Mouse (Mus musculus): Measurements from ENCODE around the gene Rfk. TPM values are rescaled to one million over a fixed set of nuclear protein-coding genes. Genes with fewer than 3 reads are reported as not detected.

Gene Rfk
- polyA plus RNA-seq (2015; fragmentation: Nextera tagmentation; extraction: Ambion mirVana) = 74.5 and 74.9 TPM in 2 replicates

GRCm38 (mm10) chr19:17393841-17394591 lies at the start of gene Rfk:
TSS of gene Rfk (plus strand) at chr19:17394043.
- Histone ChIP-seq H3K4me2 (ENCODE audit: low read length) (peak within 1 kb of the TSS; percentile 62), H3K27ac (ENCODE audit: low read length) (peak within 1 kb of the TSS; percentile 77)
- peak; percentile 98 for ATAC-seq

GRCm38 (mm10) chr19:17344881-17345280 lies 49.0 kb upstream of the Rfk start:
- ATAC-seq = no peak
- Histone ChIP-seq H3K4me3 (ENCODE audit: low read depth, low read length) (no peak overlapping the region), H3K27me3 (ENCODE audit: control insufficient read depth, insufficient read depth, low read depth, low read length) (no peaks in the 10 kb centered on the region), H3K27ac (ENCODE audit: low read length) (no peak overlapping the region), H3K4me1 (ENCODE audit: control insufficient read depth, insufficient read depth, low read length) (no peaks in the 10 kb centered on the region), H3K9ac (ENCODE audit: low read depth, low read length) (no peak overlapping the region), H3K9me3 (replicated peaks; ENCODE audit: control insufficient read depth, low read length, poor library complexity, severe bottlenecking) (no peaks in the 10 kb centered on the region), H3K36me3 (ENCODE audit: control insufficient read depth, insufficient read depth, low read length) (no peaks in the 10 kb centered on the region), H3K4me2 (ENCODE audit: low read length) (no peak overlapping the region)
- 94% methylated on average over 7 of the region's 7 CpGs for WGBS

More at GRCm38 (mm10) chr19:17393841-17394591, at the start of gene Rfk:
- WGBS = under 1% methylated on average over 72 of the region's 83 CpGs
- no peaks in the 10 kb centered on the region for H3K9me3 ChIP-seq (replicated peaks; ENCODE audit: control insufficient read depth, low read length, poor library complexity, severe bottlenecking)
- H3K36me3 ChIP-seq (ENCODE audit: control insufficient read depth, insufficient read depth, low read length) = peaks cover 7% of the 10 kb centered on the region
- peaks cover 7% of the 10 kb centered on the region for H3K4me1 ChIP-seq (ENCODE audit: control insufficient read depth, insufficient read depth, low read length)
- peak within 1 kb of the TSS; percentile 92 for H3K9ac ChIP-seq (ENCODE audit: low read depth, low read length)
- peak within 1 kb of the TSS; percentile 96 for H3K4me3 ChIP-seq (ENCODE audit: low read depth, low read length)
- H3K27me3 ChIP-seq (ENCODE audit: control insufficient read depth, insufficient read depth, low read depth, low read length) = no peaks in the 10 kb centered on the region; the same call in none of the 2 replicates

GRCm38 (mm10) chr19:17346716-17347474 lies 46.9 kb upstream of the Rfk start:
- Histone ChIP-seq H3K27ac (ENCODE audit: low read length) (no peak overlapping the region), H3K4me3 (ENCODE audit: low read depth, low read length) (no peak overlapping the region), H3K4me1 (ENCODE audit: control insufficient read depth, insufficient read depth, low read length) (no peaks in the 10 kb centered on the region), H3K36me3 (ENCODE audit: control insufficient read depth, insufficient read depth, low read length) (no peaks in the 10 kb centered on the region), H3K27me3 (ENCODE audit: control insufficient read depth, insufficient read depth, low read depth, low read length) (no peaks in the 10 kb centered on the region), H3K9me3 (replicated peaks; ENCODE audit: control insufficient read depth, low read length, poor library complexity, severe bottlenecking) (no peaks in the 10 kb centered on the region), H3K9ac (ENCODE audit: low read depth, low read length) (no peak overlapping the region), H3K4me2 (ENCODE audit: low read length) (no peak overlapping the region)
- WGBS = 98% methylated on average over 3 of the region's 3 CpGs
- ATAC-seq = no peak

- WGBS = 86% methylated on average over 2 of the region's 2 CpGs
- Histone ChIP-seq H3K4me3 (ENCODE audit: low read depth, low read length) (no peak overlapping the region), H3K9me3 (replicated peaks; ENCODE audit: control insufficient read depth, low read length, poor library complexity, severe bottlenecking) (no peaks in the 10 kb centered on the region), H3K27me3 (ENCODE audit: control insufficient read depth, insufficient read depth, low read depth, low read length) (no peaks in the 10 kb centered on the region), H3K36me3 (ENCODE audit: control insufficient read depth, insufficient read depth, low read length) (no peaks in the 10 kb centered on the region), H3K4me1 (ENCODE audit: control insufficient read depth, insufficient read depth, low read length) (no peaks in the 10 kb centered on the region), H3K9ac (ENCODE audit: low read depth, low read length) (no peak overlapping the region), H3K4me2 (ENCODE audit: low read length) (no peak overlapping the region), H3K27ac (ENCODE audit: low read length) (no peak overlapping the region)
- no peak for ATAC-seq
Observed at GRCm38 (mm10) chr19:17347852-17348251, 46.0 kb upstream of the Rfk start.

- peaks cover 7% of the 10 kb centered on the region for H3K4me1 ChIP-seq (ENCODE audit: control insufficient read depth, insufficient read depth, low read length)
- H3K9me3 ChIP-seq (replicated peaks; ENCODE audit: control insufficient read depth, low read length, poor library complexity, severe bottlenecking) = no peaks in the 10 kb centered on the region
- no peak overlapping the region for H3K4me3 ChIP-seq (ENCODE audit: low read depth, low read length)
- WGBS = 73% methylated on average over 8 of the region's 8 CpGs
- no peak overlapping the region for H3K9ac ChIP-seq (ENCODE audit: low read depth, low read length)
- no peak overlapping the region for H3K27ac ChIP-seq (ENCODE audit: low read length)
- H3K27me3 ChIP-seq (ENCODE audit: control insufficient read depth, insufficient read depth, low read depth, low read length) = peaks cover 21% of the 10 kb centered on the region
- no peak overlapping the region for H3K4me2 ChIP-seq (ENCODE audit: low read length)
- no peak for ATAC-seq
- H3K36me3 ChIP-seq (ENCODE audit: control insufficient read depth, insufficient read depth, low read length) = no peaks in the 10 kb centered on the region
Observed at GRCm38 (mm10) chr19:17353727-17354126, 40.1 kb upstream of the Rfk start.

- WGBS = 79% methylated on average over 4 of the region's 4 CpGs
- H3K27ac ChIP-seq (ENCODE audit: low read length) = no peak overlapping the region
- no peak overlapping the region for H3K9ac ChIP-seq (ENCODE audit: low read depth, low read length)
- H3K27me3 ChIP-seq (ENCODE audit: control insufficient read depth, insufficient read depth, low read depth, low read length) = peaks cover 21% of the 10 kb centered on the region
- H3K4me2 ChIP-seq (ENCODE audit: low read length) = no peak overlapping the region
- H3K4me1 ChIP-seq (ENCODE audit: control insufficient read depth, insufficient read depth, low read length) = peaks cover 7% of the 10 kb centered on the region
- no peak for ATAC-seq
- H3K36me3 ChIP-seq (ENCODE audit: control insufficient read depth, insufficient read depth, low read length) = no peaks in the 10 kb centered on the region
- no peaks in the 10 kb centered on the region for H3K9me3 ChIP-seq (replicated peaks; ENCODE audit: control insufficient read depth, low read length, poor library complexity, severe bottlenecking)
- no peak overlapping the region for H3K4me3 ChIP-seq (ENCODE audit: low read depth, low read length)
Observed at GRCm38 (mm10) chr19:17354362-17354761, 39.5 kb upstream of the Rfk start.

GRCm38 (mm10) chr19:17354797-17355196 lies 39.0 kb upstream of the Rfk start:
- H3K36me3 ChIP-seq (ENCODE audit: control insufficient read depth, insufficient read depth, low read length) = no peaks in the 10 kb centered on the region
- peaks cover 7% of the 10 kb centered on the region for H3K4me1 ChIP-seq (ENCODE audit: control insufficient read depth, insufficient read depth, low read length)
- H3K4me2 ChIP-seq (ENCODE audit: low read length) = no peak overlapping the region
- no peak overlapping the region for H3K27ac ChIP-seq (ENCODE audit: low read length)
- no peak overlapping the region for H3K4me3 ChIP-seq (ENCODE audit: low read depth, low read length)
- no peak overlapping the region for H3K9ac ChIP-seq (ENCODE audit: low read depth, low read length)
- no peaks in the 10 kb centered on the region for H3K9me3 ChIP-seq (replicated peaks; ENCODE audit: control insufficient read depth, low read length, poor library complexity, severe bottlenecking)
- 73% methylated on average over 4 of the region's 4 CpGs for WGBS
- H3K27me3 ChIP-seq (ENCODE audit: control insufficient read depth, insufficient read depth, low read depth, low read length) = peaks cover 21% of the 10 kb centered on the region
- ATAC-seq = no peak

GRCm38 (mm10) chr19:17355361-17355760 lies 38.5 kb upstream of the Rfk start:
- Histone ChIP-seq H3K9me3 (replicated peaks; ENCODE audit: control insufficient read depth, low read length, poor library complexity, severe bottlenecking) (no peaks in the 10 kb centered on the region), H3K4me1 (ENCODE audit: control insufficient read depth, insufficient read depth, low read length) (peaks cover 7% of the 10 kb centered on the region), H3K4me3 (ENCODE audit: low read depth, low read length) (no peak overlapping the region), H3K4me2 (ENCODE audit: low read length) (no peak overlapping the region), H3K9ac (ENCODE audit: low read depth, low read length) (no peak overlapping the region), H3K27ac (ENCODE audit: low read length) (no peak overlapping the region), H3K27me3 (ENCODE audit: control insufficient read depth, insufficient read depth, low read depth, low read length) (peaks cover 21% of the 10 kb centered on the region), H3K36me3 (ENCODE audit: control insufficient read depth, insufficient read depth, low read length) (no peaks in the 10 kb centered on the region)
- no peak for ATAC-seq
- WGBS = 22% methylated on average over 4 of the region's 4 CpGs
